Mouse (Mus musculus) hematopoietic stem cell, adult 5-6 weeks (primary cell): Measurements from ENCODE around the gene Astn2. TPM values are rescaled to one million over a fixed set of nuclear protein-coding genes. Genes with fewer than 3 reads are reported as not detected.

Experiments
- ATAC-seq, 2 experiments: fragments of 125-278 bp in 1 of 2; replicated peaks in 1 of 2; 2 replicates each; pipeline ENCODE4 v1.8.0; 2016 to 2017; ENCODE audit warnings: inconsistent platforms in 2 of 2, mild to moderate bottlenecking in 2 of 2, moderate number of reproducible peaks in 2 of 2, low read depth in 1 of 2, moderate TSS enrichment in 1 of 2; ENCODE audit not compliant: low FRiP score in 2 of 2, poor library complexity in 2 of 2, severe bottlenecking in 2 of 2, insufficient read depth in 1 of 2, low TSS enrichment in 1 of 2
- total RNA-seq: library from RNA; stranded (forward); fragments of 172-1452, 232-1000 nt; gene quantifications from 2 replicates; pipeline ENCODE4 v1.2.3, GENCODE M21; 2017

The Astn2 gene
- total RNA-seq, 1 experiment from 2014 or later: not detected

- no peak for ATAC-seq
Measured at GRCm38 (mm10) chr4:66330600-66331285, 73.7 kb downstream of the Astn2 start.

- no peak for ATAC-seq
Measured at GRCm38 (mm10) chr4:66321051-66321450, 83.4 kb downstream of the Astn2 start.

- no peak for ATAC-seq
Measured at GRCm38 (mm10) chr4:66314806-66315484, 89.5 kb downstream of the Astn2 start.

- no peak for ATAC-seq
Measured at GRCm38 (mm10) chr4:66312733-66313132, 91.7 kb downstream of the Astn2 start.

- ATAC-seq: no peak
Measured at GRCm38 (mm10) chr4:66310315-66311020, 93.9 kb downstream of the Astn2 start.

GRCm38 (mm10) chr4:66306377-66306776, 98.0 kb downstream of the Astn2 start:
- ATAC-seq: no peak

- no peak for ATAC-seq
Measured at GRCm38 (mm10) chr4:66302686-66303310, 101.6 kb downstream of the Astn2 start.

GRCm38 (mm10) chr4:66285034-66285433, 119.4 kb downstream of the Astn2 start:
- ATAC-seq: no peak

GRCm38 (mm10) chr4:66276096-66276495, 128.3 kb downstream of the Astn2 start:
- no peak for ATAC-seq

GRCm38 (mm10) chr4:66271550-66272117, 132.8 kb downstream of the Astn2 start:
- ATAC-seq: no peak

- no peak for ATAC-seq
Measured at GRCm38 (mm10) chr4:66264031-66264430, 140.4 kb downstream of the Astn2 start.

- no peak for ATAC-seq
Measured at GRCm38 (mm10) chr4:66261276-66261675, 143.1 kb downstream of the Astn2 start.

- no peak for ATAC-seq
Measured at GRCm38 (mm10) chr4:66258905-66259304, 145.5 kb downstream of the Astn2 start.

GRCm38 (mm10) chr4:66254695-66255492, 149.5 kb downstream of the Astn2 start:
- no peak for ATAC-seq

GRCm38 (mm10) chr4:66248521-66248920, 155.9 kb downstream of the Astn2 start:
- ATAC-seq: no peak

GRCm38 (mm10) chr4:66242683-66243082, 161.7 kb downstream of the Astn2 start:
- no peak for ATAC-seq

GRCm38 (mm10) chr4:66232799-66233198, 171.6 kb downstream of the Astn2 start:
- ATAC-seq: no peak
